Mouse (Mus musculus) myocyte (in vitro differentiated cells): ENCODE measurements around the gene Lgals3.

Source experiments
- CEBPB ChIP-seq: IDR thresholded peaks from 2 replicates; pipeline ENCODE4 v1.6.1; 2011; ENCODE audit warnings: mild to moderate bottlenecking, moderate library complexity; ENCODE audit not compliant: poor library complexity, insufficient read depth, severe bottlenecking
- MYOD1 ChIP-seq, 3 experiments: IDR thresholded peaks; one replicate each; pipeline ENCODE4 v1.6.1; 2011; ENCODE audit warnings: control low read depth in 2 of 3, low read depth in 2 of 3, mild to moderate bottlenecking in 2 of 3, moderate library complexity in 1 of 3; ENCODE audit not compliant: insufficient read length in 2 of 3, control insufficient read depth in 1 of 3
- POLR2A ChIP-seq: IDR thresholded peaks from one replicate; pipeline ENCODE4 v1.6.1; 2011; ENCODE audit warnings: low read depth, mild to moderate bottlenecking, control low read depth, moderate library complexity; ENCODE audit not compliant: insufficient read length
- REST ChIP-seq: IDR thresholded peaks from one replicate; pipeline ENCODE4 v1.6.1; 2011; ENCODE audit warnings: mild to moderate bottlenecking, control low read depth, moderate library complexity; ENCODE audit not compliant: insufficient read depth, insufficient read length
- SRF ChIP-seq: IDR thresholded peaks from one replicate; pipeline ENCODE4 v1.6.1; 2011; ENCODE audit warnings: low read depth; ENCODE audit not compliant: control insufficient read depth, insufficient read length

DNA sequence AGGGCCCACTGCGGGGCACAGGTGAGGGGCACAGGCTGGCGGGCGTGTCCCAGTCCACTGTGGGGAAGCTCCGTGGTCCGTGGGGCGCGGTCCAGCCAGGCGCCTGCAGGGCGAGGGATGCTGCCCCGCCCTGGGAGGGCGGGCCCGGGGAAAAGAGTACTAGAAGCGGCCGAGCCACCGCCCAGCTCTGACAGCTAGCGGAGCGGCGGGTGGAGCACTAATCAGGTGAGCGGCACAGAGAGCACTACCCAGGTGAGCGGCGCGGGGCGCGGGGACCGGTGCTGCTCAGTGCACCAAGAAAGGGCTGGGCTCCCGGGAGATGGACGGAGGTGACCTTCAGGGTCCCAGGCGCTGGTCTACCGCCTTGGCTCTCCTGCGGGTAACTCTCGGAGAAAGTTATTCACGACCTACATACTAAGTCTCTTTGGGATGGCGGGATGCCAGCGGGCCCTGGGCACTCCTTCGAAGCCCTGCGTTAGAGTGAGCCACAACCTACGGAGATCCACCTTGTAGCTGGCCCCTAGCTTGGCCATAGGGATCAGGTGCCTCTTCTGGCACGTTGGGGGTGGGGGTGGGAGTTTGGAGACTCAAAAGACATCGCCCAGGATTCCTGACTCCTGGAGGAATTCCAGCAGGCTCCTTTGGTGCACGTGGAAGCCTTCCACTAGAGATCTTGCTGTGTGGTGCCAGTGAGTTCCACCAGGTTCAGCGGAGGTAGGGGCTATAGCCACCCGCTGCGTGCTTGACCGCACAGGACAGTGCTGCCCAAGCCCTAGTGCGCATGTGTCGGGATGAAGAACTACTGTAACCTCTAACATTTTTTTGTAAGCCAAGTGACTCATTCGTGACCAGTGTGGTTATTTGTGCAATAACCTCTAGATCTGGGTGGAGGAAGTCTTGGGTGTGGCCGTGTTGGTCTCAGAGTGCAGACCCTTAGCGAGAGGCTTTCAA is 6.5 kb downstream of the Lgals3 start:
- TF ChIP-seq POLR2A = peak; percentile 83
- no peak for TF ChIP-seq SRF
- no peak for TF ChIP-seq REST
- TF ChIP-seq CEBPB = peak; percentile 99
- TF ChIP-seq MYOD1 (IDR thresholded peaks at IDR 0.05; ENCODE audit: control insufficient read depth in 1 of 3, insufficient read length in 2 of 3, low read depth in 2 of 3) = peak in 1 of 3 experiments; percentile 66
